Mouse (Mus musculus): ENCODE results near the gene Mmd. TPM values are rescaled to one million over a fixed set of nuclear protein-coding genes. Genes with fewer than 3 reads are reported as not detected.
A peak's percentile ranks its signal among the peaks of the same experiment; 100 is the strongest.

Gene Mmd
- polyA plus RNA-seq (2012; ENCODE audit: insufficient read depth, insufficient read length, low replicate concordance, missing spikeins): not detected in 2 replicates

- TF ChIP-seq CTCF (IDR thresholded peaks at IDR 0.05; ENCODE audit: insufficient read depth, low read depth, low read length): no peak
- TF ChIP-seq POLR2A (IDR thresholded peaks at IDR 0.05; ENCODE audit: insufficient read depth, low read depth, low read length): peak; percentile 66
- Histone ChIP-seq H3K4me1 (ENCODE audit: control insufficient read depth, insufficient read depth, low read length) (peaks cover 10% of the 10 kb centered on the region; the same call in 1 of the 2 replicates), H3K4me3 (ENCODE audit: insufficient read depth, low read depth, low read length) (peak within 1 kb of the TSS; percentile 79), H3K27ac (ENCODE audit: insufficient read depth, low read depth, low read length) (peak within 1 kb of the TSS; percentile 54; the same call in 1 of the 2 replicates)
- WGBS: under 1% methylated on average over 44 of the region's 51 CpGs
Measured at GRCm38 (mm10) chr11:90249025-90249650, at the start of gene Mmd. TSS of gene Mmd (plus strand) at chr11:90249456.

- H3K27ac ChIP-seq (ENCODE audit: insufficient read depth, low read depth, low read length): no peak overlapping the region
- H3K4me1 ChIP-seq (ENCODE audit: control insufficient read depth, insufficient read depth, low read length): no peaks in the 10 kb centered on the region
- no peak for TF ChIP-seq CTCF (IDR thresholded peaks at IDR 0.05; ENCODE audit: insufficient read depth, low read depth, low read length)
- TF ChIP-seq POLR2A (IDR thresholded peaks at IDR 0.05; ENCODE audit: insufficient read depth, low read depth, low read length): no peak
- H3K4me3 ChIP-seq (ENCODE audit: insufficient read depth, low read depth, low read length): no peak overlapping the region
- WGBS: 100% methylated on average over 2 of the region's 2 CpGs
Measured at GRCm38 (mm10) chr11:90200826-90201225, 48.4 kb upstream of the Mmd start.

- TF ChIP-seq CTCF (IDR thresholded peaks at IDR 0.05; ENCODE audit: insufficient read depth, low read depth, low read length) (no peak), POLR2A (IDR thresholded peaks at IDR 0.05; ENCODE audit: insufficient read depth, low read depth, low read length) (no peak)
Measured at GRCm38 (mm10) chr11:90214246-90214645, 35.0 kb upstream of the Mmd start.

GRCm38 (mm10) chr11:90220022-90220645 is 29.1 kb upstream of the Mmd start:
- H3K4me3 ChIP-seq (ENCODE audit: insufficient read depth, low read depth, low read length): no peak overlapping the region
- H3K27ac ChIP-seq (ENCODE audit: insufficient read depth, low read depth, low read length): no peak overlapping the region
- WGBS: 84% methylated on average over 6 of the region's 6 CpGs
- TF ChIP-seq CTCF (IDR thresholded peaks at IDR 0.05; ENCODE audit: insufficient read depth, low read depth, low read length) (no peak), POLR2A (IDR thresholded peaks at IDR 0.05; ENCODE audit: insufficient read depth, low read depth, low read length) (no peak)
- no peaks in the 10 kb centered on the region for H3K4me1 ChIP-seq (ENCODE audit: control insufficient read depth, insufficient read depth, low read length)

More at GRCm38 (mm10) chr11:90214246-90214645, 35.0 kb upstream of the Mmd start:
- Histone ChIP-seq H3K4me1 (ENCODE audit: control insufficient read depth, insufficient read depth, low read length) (no peaks in the 10 kb centered on the region), H3K27ac (ENCODE audit: insufficient read depth, low read depth, low read length) (no peak overlapping the region), H3K4me3 (ENCODE audit: insufficient read depth, low read depth, low read length) (no peak overlapping the region)
- 72% methylated on average over 7 of the region's 7 CpGs for WGBS

- H3K4me3 ChIP-seq (ENCODE audit: insufficient read depth, low read depth, low read length): no peak overlapping the region
- TF ChIP-seq POLR2A (IDR thresholded peaks at IDR 0.05; ENCODE audit: insufficient read depth, low read depth, low read length) (no peak), CTCF (IDR thresholded peaks at IDR 0.05; ENCODE audit: insufficient read depth, low read depth, low read length) (no peak)
- WGBS: 61% methylated on average over 2 of the region's 2 CpGs
- 0 out of 2 replicates have a peak, but pooled peaks cover 4% of the 10 kb centered on the region for H3K4me1 ChIP-seq (ENCODE audit: control insufficient read depth, insufficient read depth, low read length)
- H3K27ac ChIP-seq (ENCODE audit: insufficient read depth, low read depth, low read length): no peak overlapping the region
Measured at GRCm38 (mm10) chr11:90220750-90221149, 28.5 kb upstream of the Mmd start.

- Histone ChIP-seq H3K4me1 (ENCODE audit: control insufficient read depth, insufficient read depth, low read length) (0 out of 2 replicates have a peak, but pooled peaks cover 5% of the 10 kb centered on the region), H3K4me3 (ENCODE audit: insufficient read depth, low read depth, low read length) (no peak overlapping the region), H3K27ac (ENCODE audit: insufficient read depth, low read depth, low read length) (no peak overlapping the region)
- WGBS: 68% methylated on average over 11 of the region's 11 CpGs
- TF ChIP-seq CTCF (IDR thresholded peaks at IDR 0.05; ENCODE audit: insufficient read depth, low read depth, low read length) (no peak), POLR2A (IDR thresholded peaks at IDR 0.05; ENCODE audit: insufficient read depth, low read depth, low read length) (no peak)
Measured at GRCm38 (mm10) chr11:90224914-90225470, 24.3 kb upstream of the Mmd start.

- WGBS: 37% methylated on average over 12 of the region's 12 CpGs
- TF ChIP-seq CTCF (IDR thresholded peaks at IDR 0.05; ENCODE audit: insufficient read depth, low read depth, low read length) (no peak), POLR2A (IDR thresholded peaks at IDR 0.05; ENCODE audit: insufficient read depth, low read depth, low read length) (no peak)
- Histone ChIP-seq H3K4me1 (ENCODE audit: control insufficient read depth, insufficient read depth, low read length) (0 out of 2 replicates have a peak, but pooled peaks cover 5% of the 10 kb centered on the region), H3K27ac (ENCODE audit: insufficient read depth, low read depth, low read length) (no peak overlapping the region), H3K4me3 (ENCODE audit: insufficient read depth, low read depth, low read length) (no peak overlapping the region)
Measured at GRCm38 (mm10) chr11:90227000-90227922, 22.0 kb upstream of the Mmd start.

GRCm38 (mm10) chr11:90228251-90228949 is 20.9 kb upstream of the Mmd start:
- TF ChIP-seq CTCF (IDR thresholded peaks at IDR 0.05; ENCODE audit: insufficient read depth, low read depth, low read length) (no peak), POLR2A (IDR thresholded peaks at IDR 0.05; ENCODE audit: insufficient read depth, low read depth, low read length) (no peak)
- 84% methylated on average over 9 of the region's 9 CpGs for WGBS
- H3K4me1 ChIP-seq (ENCODE audit: control insufficient read depth, insufficient read depth, low read length): 0 out of 2 replicates have a peak, but pooled peaks cover 5% of the 10 kb centered on the region
- no peak overlapping the region for H3K27ac ChIP-seq (ENCODE audit: insufficient read depth, low read depth, low read length)
- H3K4me3 ChIP-seq (ENCODE audit: insufficient read depth, low read depth, low read length): no peak overlapping the region

Measured in olfactory bulb, adult 2 months (tissue).